In the genomic region with DNA sequence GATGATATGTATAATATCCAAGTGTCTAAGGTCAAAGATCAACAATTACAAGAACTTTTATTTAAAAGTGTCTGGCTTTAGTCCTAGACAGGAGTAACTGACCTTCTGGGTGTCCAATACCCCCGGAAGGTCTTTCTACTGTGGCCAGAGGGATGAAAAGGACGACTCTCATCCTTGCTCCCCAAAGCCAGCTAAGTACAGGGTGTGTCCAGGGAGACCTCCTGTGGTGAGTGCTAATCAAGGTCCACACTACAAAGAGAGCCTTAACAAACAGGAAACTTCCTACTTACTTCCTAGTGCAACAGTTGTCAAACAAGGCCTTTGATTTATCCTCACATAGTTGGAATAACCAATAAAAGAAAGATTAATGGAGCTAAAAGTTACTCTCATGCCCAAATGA, we compare ENCODE assay signal across 18 mouse cellular contexts.
"Had no signal": no experiment of that assay in that cellular context is flagged by ENCODE, and none has a peak within 500 bp of the region (broad histone marks: within the 10 kb centered on the region; RNA-seq: fewer than 3 reads in every experiment).

No protein-coding gene starts in this region.

- H3K4me3 ChIP-seq: midbrain, embryonic 10.5 days; midbrain, embryonic 12.5 days; myocyte; neural tube, embryonic 13.5 days; neural tube, embryonic 15.5 days had no signal

- H3K27ac ChIP-seq: midbrain, embryonic 10.5 days; midbrain, embryonic 12.5 days; neural tube, embryonic 13.5 days; neural tube, embryonic 15.5 days had no signal

- H3K9ac ChIP-seq: liver, postnatal 0 days; lung, embryonic 14.5 days; midbrain, embryonic 12.5 days; neural tube, embryonic 13.5 days; neural tube, embryonic 15.5 days had no signal

- H3K27me3 ChIP-seq: midbrain, embryonic 12.5 days; neural tube, embryonic 13.5 days; neural tube, embryonic 15.5 days had no signal

- H3K4me1 ChIP-seq: midbrain, embryonic 10.5 days; midbrain, embryonic 12.5 days; neural tube, embryonic 15.5 days had no signal

- DNase-seq: liver, postnatal 0 days; lung, embryonic 14.5 days; lung, postnatal 10 days; lung, postnatal 4 days; midbrain, embryonic 14.5 days; retina, postnatal 1 day; right cerebral cortex, adult 18-20 months; right cerebral cortex, postnatal 25 days; right cerebral cortex, postnatal 4 days; spleen, adult 18-20 months; thymus, adult 18-20 months; thymus, postnatal 14 days; thymus, postnatal 36 days had no signal
